Mouse (Mus musculus) hindbrain, embryonic 14.5 days (tissue): ENCODE results near the gene Tcf7l2. TPM values are rescaled to one million over a fixed set of nuclear protein-coding genes. Genes with fewer than 3 reads are reported as not detected.

Experiments used
- ATAC-seq: fragments of 200-750 bp; cut with Nextera tagmentation; 2 replicates; pipeline ENCODE4 v1.8.0; 2017; ENCODE audit warnings: moderate number of reproducible peaks, mild to moderate bottlenecking, moderate TSS enrichment, moderate library complexity; ENCODE audit not compliant: low FRiP score
- DNase-seq: peaks from one replicate; pipeline ENCODE4 v3.0.0-alpha.2; 2015; ENCODE audit warnings: low spot score
- H3K27ac ChIP-seq: fragments of 300-500 bp; sonication (generic); 2 replicates; pipeline ENCODE4 v1.5.1; 2014; ENCODE audit warnings: mild to moderate bottlenecking, moderate library complexity
- H3K27me3 ChIP-seq: fragments of 300-500 bp; sonication (generic); 2 replicates; pipeline ENCODE4 v1.6.1; 2014; ENCODE audit warnings: mild to moderate bottlenecking, low read length, mixed read lengths; ENCODE audit not compliant: control insufficient read depth, insufficient read depth
- H3K36me3 ChIP-seq: fragments of 300-500 bp; sonication (generic); replicated peaks from 2 replicates; pipeline ENCODE4 v1.6.1; 2014; ENCODE audit not compliant: control insufficient read depth, insufficient read depth
- H3K4me1 ChIP-seq: fragments of 300-500 bp; sonication (generic); replicated peaks from 2 replicates; pipeline ENCODE4 v1.6.1; 2014; ENCODE audit warnings: antibody characterized with exemption, low read length, mixed read lengths; ENCODE audit not compliant: control insufficient read depth, insufficient read depth
- H3K4me2 ChIP-seq: fragments of 300-500 bp; sonication (generic); replicated peaks from 2 replicates; pipeline ENCODE4 v1.6.1; 2014; ENCODE audit warnings: mild to moderate bottlenecking, moderate library complexity
- H3K4me3 ChIP-seq: fragments of 300-500 bp; sonication (generic); replicated peaks from 2 replicates; pipeline ENCODE4 v1.5.1; 2014; ENCODE audit warnings: mild to moderate bottlenecking, low read length
- H3K9ac ChIP-seq: fragments of 300-500 bp; sonication (generic); 2 replicates; pipeline ENCODE4 v1.6.1; 2014
- H3K9me3 ChIP-seq: fragments of 300-500 bp; sonication (generic); 2 replicates; pipeline ENCODE4 v1.6.1; 2016; ENCODE audit warnings: low read length; ENCODE audit not compliant: control insufficient read depth
- WGBS: fragments of 180-500 bp; shearing (Covaris S2); extraction: QIAGEN DNeasy Blood & Tissue Kit; methylation state at CpG from one replicate; pipeline ENCODE4 v1.1.7; 2014; 5-methylcytosine and 5-hydroxymethylcytosine counted together
- polyA plus RNA-seq: library from polyadenylated mRNA; unstranded; fragments of >200 nt; fragmentation: Nextera tagmentation; extraction: Ambion mirVana; gene quantifications from 2 replicates; pipeline ENCODE4 v1.2.1, GENCODE M21; 2014

Gene Tcf7l2
- polyA plus RNA-seq, 1 experiment from 2014 or later: 24.0 TPM

DNA sequence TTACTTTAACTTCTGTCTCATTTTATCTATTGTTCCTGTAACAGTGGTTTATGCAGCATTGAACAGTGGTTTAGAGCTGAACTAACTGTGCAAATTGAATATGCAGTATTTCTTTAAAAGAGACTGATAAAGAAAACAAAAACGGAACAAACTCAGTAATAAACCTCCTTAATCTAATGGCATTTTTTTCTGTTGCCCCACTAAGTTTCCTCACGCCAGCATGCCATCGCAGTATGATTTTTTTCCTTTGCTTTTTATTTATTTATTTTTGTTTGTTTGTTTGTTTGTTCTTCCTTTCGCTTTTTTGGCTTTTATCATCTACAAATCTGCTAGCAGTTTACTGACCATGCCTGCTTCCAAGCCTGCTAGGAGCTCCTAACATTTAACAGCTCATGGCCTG is 183.2 kb downstream of the Tcf7l2 start:
- Histone ChIP-seq H3K9ac (no peak overlapping the region), H3K27ac (no peak overlapping the region), H3K4me3 (no peak overlapping the region), H3K9me3 (no peaks in the 10 kb centered on the region), H3K36me3 (no peaks in the 10 kb centered on the region), H3K27me3 (no peaks in the 10 kb centered on the region), H3K4me2 (no peak overlapping the region), H3K4me1 (no peaks in the 10 kb centered on the region)
- ATAC-seq: no peak
- WGBS: 93% methylated on average over 4 of the region's 4 CpGs
- no peak for DNase-seq

DNA sequence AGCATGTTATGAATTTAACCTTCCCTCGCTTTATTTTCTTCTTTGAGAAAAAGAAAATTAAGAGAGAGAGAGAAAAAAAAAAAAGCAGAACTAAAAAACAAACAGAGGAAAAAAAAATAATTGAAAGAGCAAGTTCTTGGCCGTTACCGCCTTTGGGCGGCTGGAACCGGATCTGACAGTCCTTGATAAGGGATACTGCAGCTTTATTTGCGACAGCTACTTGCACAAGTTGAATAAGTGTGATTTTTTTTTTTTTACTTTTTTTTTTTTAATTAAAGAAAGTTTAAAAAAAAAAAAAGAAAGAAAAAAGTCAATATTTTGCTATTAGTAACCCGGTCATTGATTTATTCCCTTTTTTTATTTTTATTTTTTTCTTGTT is 183.8 kb downstream of the Tcf7l2 start:
- Histone ChIP-seq H3K9ac (no peak overlapping the region), H3K9me3 (no peaks in the 10 kb centered on the region), H3K4me3 (no peak overlapping the region), H3K27ac (no peak overlapping the region), H3K36me3 (no peaks in the 10 kb centered on the region), H3K4me2 (no peak overlapping the region), H3K4me1 (no peaks in the 10 kb centered on the region), H3K27me3 (no peaks in the 10 kb centered on the region)
- ATAC-seq: no peak
- no peak for DNase-seq
- WGBS: 80% methylated on average over 7 of the region's 7 CpGs

- no peak for ATAC-seq
- Histone ChIP-seq H3K4me3 (no peak overlapping the region), H3K27me3 (no peaks in the 10 kb centered on the region), H3K27ac (no peak overlapping the region), H3K4me1 (no peaks in the 10 kb centered on the region), H3K9me3 (no peaks in the 10 kb centered on the region), H3K36me3 (no peaks in the 10 kb centered on the region), H3K4me2 (no peak overlapping the region), H3K9ac (no peak overlapping the region)
- 68% methylated on average over 16 of the region's 16 CpGs for whole genome bisulfite sequencing
- no peak for DNase-seq
Measured at GRCm38 (mm10) chr19:55925804-55926521, 184.3 kb downstream of the Tcf7l2 start.

GRCm38 (mm10) chr19:55926858-55927673 is 185.4 kb downstream of the Tcf7l2 start:
- ATAC-seq (no peak), DNase-seq (no peak)
- Histone ChIP-seq H3K4me2 (no peak overlapping the region), H3K4me3 (no peak overlapping the region), H3K36me3 (no peaks in the 10 kb centered on the region), H3K27ac (no peak overlapping the region), H3K9ac (no peak overlapping the region), H3K9me3 (no peaks in the 10 kb centered on the region), H3K27me3 (no peaks in the 10 kb centered on the region), H3K4me1 (no peaks in the 10 kb centered on the region)
- WGBS: 82% methylated on average over 16 of the region's 16 CpGs

DNA sequence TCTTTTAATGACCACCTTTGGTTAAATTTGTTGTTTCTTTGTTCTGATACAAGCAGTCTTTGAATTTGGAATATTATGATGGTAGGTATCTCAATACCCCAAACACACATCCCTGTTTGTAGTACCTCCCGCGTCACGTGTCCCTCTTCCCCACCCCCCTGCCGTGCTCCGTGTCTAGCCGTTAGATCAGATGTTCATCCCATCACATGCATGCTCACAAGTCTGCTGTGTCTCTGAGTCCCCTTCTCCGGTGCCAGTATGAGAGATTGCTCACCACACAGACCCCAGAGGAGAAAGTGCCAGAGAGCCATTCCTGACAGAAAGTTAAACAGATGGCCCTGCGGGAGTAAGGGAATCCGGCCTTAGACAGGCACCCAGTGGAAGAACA is 186.0 kb downstream of the Tcf7l2 start:
- ATAC-seq: no peak
- Histone ChIP-seq H3K9me3 (no peaks in the 10 kb centered on the region), H3K36me3 (no peaks in the 10 kb centered on the region), H3K9ac (no peak overlapping the region), H3K4me1 (no peaks in the 10 kb centered on the region), H3K27me3 (no peaks in the 10 kb centered on the region), H3K4me3 (no peak overlapping the region), H3K27ac (no peak overlapping the region), H3K4me2 (no peak overlapping the region)
- 93% methylated on average over 9 of the region's 9 CpGs for WGBS
- DNase-seq: no peak

- DNase-seq: no peak
- Histone ChIP-seq H3K27ac (no peak overlapping the region), H3K9me3 (no peaks in the 10 kb centered on the region), H3K36me3 (no peaks in the 10 kb centered on the region), H3K4me1 (0 out of 2 replicates have a peak, but pooled peaks cover under 1% of the 10 kb centered on the region), H3K4me2 (no peak overlapping the region), H3K27me3 (no peaks in the 10 kb centered on the region), H3K9ac (no peak overlapping the region), H3K4me3 (no peak overlapping the region)
- ATAC-seq: no peak
- 95% methylated on average over 5 of the region's 5 CpGs for WGBS
Measured at GRCm38 (mm10) chr19:55928674-55929073, 187.1 kb downstream of the Tcf7l2 start.

DNA sequence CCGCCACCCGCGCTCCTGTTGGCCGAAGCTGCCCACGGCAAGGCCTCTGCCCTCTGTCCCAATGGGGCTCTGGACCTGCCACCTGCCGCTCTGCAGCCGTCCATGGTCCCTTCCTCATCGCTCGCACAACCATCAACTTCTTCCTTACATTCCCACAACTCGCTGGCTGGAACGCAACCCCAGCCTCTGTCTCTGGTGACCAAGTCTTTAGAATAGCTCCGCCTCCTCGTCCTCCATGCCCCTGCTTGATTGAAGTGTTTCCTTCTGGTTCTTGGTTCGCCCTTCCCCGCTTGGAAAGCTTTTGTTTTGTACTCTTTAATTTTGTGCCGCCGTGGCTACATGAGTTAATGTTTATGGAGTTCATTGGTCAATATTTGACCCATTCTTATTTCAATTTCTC is 190.0 kb downstream of the Tcf7l2 start:
- H3K4me3 ChIP-seq: no peak overlapping the region
- DNase-seq (no peak), ATAC-seq (no peak)
- H3K36me3 ChIP-seq: no peaks in the 10 kb centered on the region
- H3K4me1 ChIP-seq: peaks cover 10% of the 10 kb centered on the region; the same call in 1 of the 2 replicates
- 95% methylated on average over 17 of the region's 17 CpGs for WGBS
- no peak overlapping the region for H3K27ac ChIP-seq
- no peak overlapping the region for H3K9ac ChIP-seq
- H3K4me2 ChIP-seq: no peak overlapping the region
- H3K27me3 ChIP-seq: no peaks in the 10 kb centered on the region
- H3K9me3 ChIP-seq: no peaks in the 10 kb centered on the region

GRCm38 (mm10) chr19:55933947-55934729 is 192.5 kb downstream of the Tcf7l2 start:
- Histone ChIP-seq H3K9me3 (no peaks in the 10 kb centered on the region), H3K36me3 (no peaks in the 10 kb centered on the region), H3K4me1 (peaks cover 10% of the 10 kb centered on the region; the same call in 1 of the 2 replicates), H3K4me2 (no peak overlapping the region), H3K4me3 (no peak overlapping the region), H3K27me3 (no peaks in the 10 kb centered on the region), H3K9ac (no peak overlapping the region), H3K27ac (no peak overlapping the region)
- peak; percentile 43 for DNase-seq
- 44% methylated on average over 7 of the region's 7 CpGs for WGBS
- peak; percentile 17; the same call in 1 of the 2 replicates for ATAC-seq

- DNase-seq (no peak), ATAC-seq (0 out of 2 replicates have a peak, but pooled peaks have one; percentile 4)
- Histone ChIP-seq H3K9ac (no peak overlapping the region), H3K27ac (no peak overlapping the region), H3K9me3 (no peaks in the 10 kb centered on the region), H3K36me3 (no peaks in the 10 kb centered on the region), H3K4me1 (peaks cover 10% of the 10 kb centered on the region; the same call in 1 of the 2 replicates), H3K4me2 (no peak overlapping the region), H3K4me3 (no peak overlapping the region), H3K27me3 (no peaks in the 10 kb centered on the region)
- WGBS: 66% methylated on average over 3 of the region's 3 CpGs
Measured at GRCm38 (mm10) chr19:55934730-55935003, 193.0 kb downstream of the Tcf7l2 start.
